Mouse (Mus musculus) intestine, embryonic 14.5 days (tissue): Measurements from ENCODE around the gene Gm3415. TPM values are rescaled to one million over a fixed set of nuclear protein-coding genes. Genes with fewer than 3 reads are reported as not detected.
"Not testable (repeated sequence)": the region's sequence is repeated elsewhere in the genome, so short reads cannot be mapped to it uniquely, and the experiment has no call there.

ENCODE experiments used
- ATAC-seq: fragments of 200-750 bp; cut with Nextera tagmentation; replicated peaks from 2 replicates; pipeline ENCODE4 v1.8.0; 2017; ENCODE audit warnings: low read depth, moderate number of reproducible peaks, moderate TSS enrichment, moderate library complexity; ENCODE audit not compliant: low FRiP score, low TSS enrichment
- DNase-seq: peaks from one replicate; pipeline ENCODE4 v3.0.0-alpha.2; 2018; ENCODE audit warnings: low spot score
- H3K27ac ChIP-seq: fragments of 300-500 bp; sonication (generic); 2 replicates; pipeline ENCODE4 v1.5.1; 2014; ENCODE audit warnings: low read depth, mild to moderate bottlenecking, control low read depth
- H3K27me3 ChIP-seq: fragments of 300-500 bp; sonication (generic); replicated peaks from 2 replicates; pipeline ENCODE4 v1.6.1; 2014; ENCODE audit warnings: low read length, control low read depth; ENCODE audit not compliant: control insufficient read depth, insufficient read depth
- H3K36me3 ChIP-seq: fragments of 300-500 bp; sonication (generic); 2 replicates; pipeline ENCODE4 v1.6.1; 2014; ENCODE audit warnings: low read length, control low read depth; ENCODE audit not compliant: control insufficient read depth, insufficient read depth
- H3K4me1 ChIP-seq: fragments of 300-500 bp; sonication (generic); replicated peaks from 2 replicates; pipeline ENCODE4 v1.6.1; 2014; ENCODE audit warnings: low read length, control low read depth, mixed read lengths; ENCODE audit not compliant: control insufficient read depth, insufficient read depth
- H3K4me2 ChIP-seq: fragments of 300-500 bp; sonication (generic); 2 replicates; pipeline ENCODE4 v1.6.1; 2014; ENCODE audit warnings: low read length
- H3K4me3 ChIP-seq: fragments of 300-500 bp; sonication (generic); 2 replicates; pipeline ENCODE4 v1.5.1; 2014; ENCODE audit warnings: low read depth, low read length, control low read depth, mixed read lengths
- H3K9ac ChIP-seq: fragments of 300-500 bp; sonication (generic); 2 replicates; pipeline ENCODE4 v1.6.1; 2014; ENCODE audit warnings: mild to moderate bottlenecking, low read length
- H3K9me3 ChIP-seq: fragments of 300-500 bp; sonication (generic); 2 replicates; pipeline ENCODE4 v1.6.1; 2016; ENCODE audit warnings: low read length, control low read depth; ENCODE audit not compliant: control insufficient read depth
- WGBS: fragments of 180-500 bp; shearing (Covaris S2); extraction: QIAGEN DNeasy Blood & Tissue Kit; methylation state at CpG from one replicate; pipeline ENCODE4 v1.1.7; 2014; 5-methylcytosine and 5-hydroxymethylcytosine counted together
- polyA plus RNA-seq: library from polyadenylated mRNA; unstranded; fragments of >200 nt; fragmentation: Nextera tagmentation; extraction: Ambion mirVana; gene quantifications from 2 replicates; pipeline ENCODE4 v1.2.1, GENCODE M21; 2014

The Gm3415 gene
- not detected in 2 replicates for polyA plus RNA-seq

DNA sequence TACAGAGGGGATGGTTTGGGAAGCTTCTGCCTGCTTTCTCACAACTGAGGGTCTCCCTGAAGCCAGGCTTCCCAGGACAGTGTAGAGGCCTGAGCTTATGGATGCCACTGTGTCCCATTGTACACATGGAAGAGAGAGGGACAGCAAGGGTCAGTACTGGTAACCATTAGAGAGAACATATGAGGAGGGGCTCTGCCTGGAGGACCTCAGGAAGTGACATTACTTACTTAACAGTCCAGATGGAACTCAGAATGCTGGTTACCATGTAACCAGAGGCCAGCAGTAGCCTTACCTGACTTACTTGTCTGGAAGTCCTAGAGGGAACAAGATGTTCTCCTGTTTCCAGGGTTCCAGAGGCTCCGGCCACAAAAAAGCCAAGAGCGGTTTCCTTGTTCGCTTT is at the start of gene Gm3415:
Gm3415 (plus strand) TSS at position 301 of the 400 bp plus-strand sequence.
- ATAC-seq, H3K4me1 ChIP-seq, H3K27me3 ChIP-seq, H3K36me3 ChIP-seq, DNase-seq, H3K4me2 ChIP-seq, H3K27ac ChIP-seq, H3K4me3 ChIP-seq, H3K9me3 ChIP-seq, H3K9ac ChIP-seq: not testable (repeated sequence)
- WGBS = no CpG with 5 or more reads among the region's 3 CpGs

DNA sequence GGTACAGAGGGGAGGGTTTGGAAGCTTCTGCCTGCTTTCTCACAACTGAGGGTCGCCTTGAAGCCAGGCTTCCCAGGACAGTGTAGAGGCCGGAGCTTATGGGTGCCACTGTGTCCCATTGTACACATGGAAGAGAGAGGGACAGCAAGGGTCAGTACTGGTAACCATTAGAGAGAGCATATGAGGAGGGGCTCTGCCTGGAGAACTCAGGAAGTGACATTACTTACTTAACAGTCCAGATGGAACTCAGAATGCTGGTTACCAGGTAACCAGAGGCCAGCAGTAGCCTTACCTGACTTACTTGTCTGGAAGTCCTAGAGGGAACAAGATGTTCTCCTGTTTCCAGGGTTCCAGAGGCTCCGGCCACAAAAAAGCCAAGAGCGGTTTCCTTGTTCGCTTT is 42.1 kb upstream of the Gm3415 start, which contains the start of gene Gm3402:
Gm3402 (plus strand) TSS at position 301 of the 400 bp plus-strand sequence.
- H3K27ac ChIP-seq, DNase-seq, H3K4me2 ChIP-seq, ATAC-seq, H3K4me3 ChIP-seq, H3K9me3 ChIP-seq, H3K27me3 ChIP-seq, H3K4me1 ChIP-seq, H3K9ac ChIP-seq, H3K36me3 ChIP-seq: not testable (repeated sequence)
- no CpG with 5 or more reads among the region's 5 CpGs for WGBS

DNA sequence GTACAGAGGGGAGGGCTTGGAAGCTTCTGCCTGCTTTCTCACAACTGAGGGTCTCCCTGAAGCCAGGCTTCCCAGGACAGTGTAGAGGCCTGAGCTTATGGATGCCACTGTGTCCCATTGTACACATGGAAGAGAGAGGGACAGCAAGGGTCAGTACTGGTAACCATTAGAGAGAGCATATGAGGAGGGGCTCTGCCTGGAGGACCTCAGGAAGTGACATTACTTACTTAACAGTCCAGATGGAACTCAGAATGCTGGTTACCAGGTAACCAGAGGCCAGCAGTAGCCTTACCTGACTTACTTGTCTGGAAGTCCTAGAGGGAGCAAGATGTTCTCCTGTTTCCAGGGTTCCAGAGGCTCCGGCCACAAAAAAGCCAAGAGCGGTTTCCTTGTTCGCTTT is 30.4 kb upstream of the Gm3415 start, which contains the start of gene Gm3404:
Gm3404 (plus strand) TSS at position 301 of the 400 bp plus-strand sequence.
- H3K9ac ChIP-seq, H3K4me3 ChIP-seq, H3K36me3 ChIP-seq, H3K27ac ChIP-seq, H3K4me2 ChIP-seq, H3K9me3 ChIP-seq, H3K4me1 ChIP-seq, ATAC-seq, DNase-seq, H3K27me3 ChIP-seq: not testable (repeated sequence)
- WGBS = 85% methylated on average over 2 of the region's 3 CpGs

DNA sequence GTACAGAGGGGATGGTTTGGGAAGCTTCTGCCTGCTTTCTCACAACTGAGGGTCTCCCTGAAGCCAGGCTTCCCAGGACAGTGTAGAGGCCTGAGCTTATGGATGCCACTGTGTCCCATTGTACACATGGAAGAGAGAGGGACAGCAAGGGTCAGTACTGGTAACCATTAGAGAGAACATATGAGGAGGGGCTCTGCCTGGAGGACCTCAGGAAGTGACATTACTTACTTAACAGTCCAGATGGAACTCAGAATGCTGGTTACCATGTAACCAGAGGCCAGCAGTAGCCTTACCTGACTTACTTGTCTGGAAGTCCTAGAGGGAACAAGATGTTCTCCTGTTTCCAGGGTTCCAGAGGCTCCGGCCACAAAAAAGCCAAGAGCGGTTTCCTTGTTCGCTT is 18.6 kb upstream of the Gm3415 start, which contains the start of gene Gm3409:
Gm3409 (plus strand) TSS at position 301 of the 400 bp plus-strand sequence.
- DNase-seq, H3K9ac ChIP-seq, H3K4me3 ChIP-seq, H3K27me3 ChIP-seq, ATAC-seq, H3K4me2 ChIP-seq, H3K27ac ChIP-seq, H3K9me3 ChIP-seq, H3K36me3 ChIP-seq, H3K4me1 ChIP-seq: not testable (repeated sequence)
- 100% methylated on average over 2 of the region's 3 CpGs for WGBS

- ATAC-seq = no peak
- WGBS = 86% methylated on average over 1 of the region's 1 CpGs
- H3K4me1 ChIP-seq = no peaks in the 10 kb centered on the region
Measured at GRCm38 (mm10) chr5:146564259-146564658, 8.3 kb downstream of the Gm3415 start.

DNA sequence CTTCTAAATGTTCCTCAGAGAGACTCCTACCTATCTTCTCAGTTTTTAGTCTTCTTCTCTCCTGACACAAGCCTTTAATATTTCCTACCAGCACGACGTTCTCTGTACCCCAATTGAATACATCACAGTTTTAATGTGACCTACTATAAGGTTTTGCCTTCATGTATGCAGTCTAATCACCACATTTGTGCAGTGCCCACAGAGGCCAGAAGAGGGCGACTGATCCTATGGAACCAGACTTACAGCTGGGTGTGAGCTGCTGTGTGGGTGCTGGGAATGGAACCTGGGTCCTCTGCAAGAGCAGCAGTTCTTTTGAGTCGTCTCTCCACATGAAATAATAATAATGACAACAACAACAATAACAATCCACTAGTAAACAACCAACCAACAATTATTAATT is 11.1 kb downstream of the Gm3415 start:
- ATAC-seq (no peak; the same call in 1 of the 2 replicates), DNase-seq (peak; percentile 81)
- H3K36me3 ChIP-seq = no peaks in the 10 kb centered on the region
- no peak overlapping the region for H3K27ac ChIP-seq
- no peaks in the 10 kb centered on the region for H3K27me3 ChIP-seq
- no peaks in the 10 kb centered on the region for H3K4me1 ChIP-seq
- no peak overlapping the region for H3K4me3 ChIP-seq
- no peak overlapping the region for H3K4me2 ChIP-seq
- no peaks in the 10 kb centered on the region for H3K9me3 ChIP-seq
- H3K9ac ChIP-seq = no peak overlapping the region
- 68% methylated on average over 4 of the region's 4 CpGs for WGBS

More at GRCm38 (mm10) chr5:146564259-146564658, 8.3 kb downstream of the Gm3415 start:
- H3K27ac ChIP-seq = no peak overlapping the region
- H3K9ac ChIP-seq = no peak overlapping the region
- DNase-seq = no peak
- H3K27me3 ChIP-seq = no peaks in the 10 kb centered on the region
- no peaks in the 10 kb centered on the region for H3K9me3 ChIP-seq
- H3K4me2 ChIP-seq = no peak overlapping the region
- H3K4me3 ChIP-seq = no peak overlapping the region
- no peaks in the 10 kb centered on the region for H3K36me3 ChIP-seq

DNA sequence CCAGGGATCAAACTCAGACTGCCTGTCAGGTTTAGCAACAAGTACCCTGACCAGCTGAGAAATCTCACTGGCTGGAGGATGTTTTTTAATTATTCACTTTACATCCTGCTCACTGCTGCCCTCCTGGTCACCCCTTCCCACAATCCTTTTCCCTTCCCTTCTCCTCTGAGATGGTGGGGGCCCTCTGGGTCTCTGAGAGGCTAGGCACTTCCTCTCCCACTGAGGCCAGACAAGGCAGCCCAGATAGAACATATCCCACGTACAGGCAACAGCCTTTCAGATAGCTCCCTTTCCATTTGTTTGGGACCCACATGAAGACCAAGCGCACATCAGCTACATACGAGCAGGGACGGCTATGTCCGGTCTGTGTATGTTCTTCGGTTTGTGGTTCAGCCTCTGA is 14.2 kb downstream of the Gm3415 start:
- H3K9ac ChIP-seq, DNase-seq, H3K4me2 ChIP-seq, H3K9me3 ChIP-seq, H3K4me3 ChIP-seq, H3K27ac ChIP-seq, H3K4me1 ChIP-seq, H3K36me3 ChIP-seq, H3K27me3 ChIP-seq, ATAC-seq: not testable (repeated sequence)
- 78% methylated on average over 6 of the region's 6 CpGs for WGBS

- not testable (repeated sequence) for H3K9ac ChIP-seq, H3K36me3 ChIP-seq, H3K27ac ChIP-seq, H3K4me2 ChIP-seq, H3K4me1 ChIP-seq, H3K4me3 ChIP-seq, ATAC-seq, H3K9me3 ChIP-seq, H3K27me3 ChIP-seq, DNase-seq
- WGBS = 68% methylated on average over 6 of the region's 6 CpGs
Measured at GRCm38 (mm10) chr5:146571830-146572734, 16.1 kb downstream of the Gm3415 start.

DNA sequence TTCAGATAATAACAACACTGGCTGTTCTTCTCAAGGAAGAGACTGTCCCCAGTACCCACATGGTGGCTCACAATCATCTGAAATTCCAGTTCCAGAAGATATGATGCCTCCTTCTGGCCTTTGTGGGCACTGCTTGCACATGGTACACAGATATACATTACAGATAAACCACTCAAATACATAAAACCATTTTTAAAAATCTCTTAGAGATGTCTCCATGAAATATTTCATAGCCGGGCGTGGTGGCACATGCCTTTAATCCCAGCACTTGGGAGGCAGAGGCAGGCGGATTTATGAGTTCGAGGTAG is 16.8 kb downstream of the Gm3415 start:
- not testable (repeated sequence) for H3K9ac ChIP-seq, H3K4me1 ChIP-seq, H3K9me3 ChIP-seq, H3K36me3 ChIP-seq, ATAC-seq, H3K27me3 ChIP-seq, H3K4me2 ChIP-seq, H3K27ac ChIP-seq, DNase-seq, H3K4me3 ChIP-seq
- WGBS = 84% methylated on average over 4 of the region's 4 CpGs
